Mouse (Mus musculus) forebrain, embryonic 10.5 days (tissue): ENCODE measurements around the gene Paox. TPM values are rescaled to one million over a fixed set of nuclear protein-coding genes. Genes with fewer than 3 reads are reported as not detected.

ENCODE experiments used
- DNase-seq: peaks from one replicate; pipeline ENCODE4 v3.0.0-alpha.2; 2017; ENCODE audit warnings: low spot score; ENCODE audit errors: extremely low spot score
- H3K27ac ChIP-seq: fragments of 300-500 bp; sonication (generic); 2 replicates; pipeline ENCODE4 v1.5.1; 2016; ENCODE audit warnings: mild to moderate bottlenecking
- H3K27me3 ChIP-seq: fragments of 300-500 bp; sonication (generic); 2 replicates; pipeline ENCODE4 v1.6.1; 2016; ENCODE audit warnings: mild to moderate bottlenecking; ENCODE audit not compliant: poor library complexity, severe bottlenecking
- H3K36me3 ChIP-seq: fragments of 300-500 bp; sonication (generic); replicated peaks from 2 replicates; pipeline ENCODE4 v1.6.1; 2016; ENCODE audit warnings: mild to moderate bottlenecking, moderate library complexity
- H3K4me1 ChIP-seq: fragments of 300-500 bp; sonication (generic); 2 replicates; pipeline ENCODE4 v1.6.1; 2016
- H3K4me3 ChIP-seq: fragments of 300-500 bp; sonication (generic); 2 replicates; pipeline ENCODE4 v1.5.1; 2016; ENCODE audit warnings: mild to moderate bottlenecking, moderate library complexity
- H3K9me3 ChIP-seq: fragments of 300-500 bp; sonication (generic); 2 replicates; pipeline ENCODE4 v1.6.1; 2016; ENCODE audit warnings: mild to moderate bottlenecking, moderate library complexity
- WGBS: fragments of 180-500 bp; shearing (Covaris S2); methylation state at CpG from one replicate; pipeline ENCODE4 v1.1.7; 2016; 5-methylcytosine and 5-hydroxymethylcytosine counted together
- polyA plus RNA-seq: library from polyadenylated mRNA; unstranded; fragments of >200 nt; fragmentation: Nextera tagmentation; extraction: Ambion mirVana; gene quantifications from 2 replicates; pipeline ENCODE4 v1.2.1, GENCODE M21; 2016

The Paox gene
- 17.2 and 17.3 TPM in 2 replicates for polyA plus RNA-seq

GRCm38 (mm10) chr7:140115583-140116328 lies at the start of gene Paox:
Gene Paox (plus strand): TSS chr7:140115799.
- H3K4me3 ChIP-seq = peak within 1 kb of the TSS; percentile 78
- peak; percentile 26 for DNase-seq
- H3K9me3 ChIP-seq = no peaks in the 10 kb centered on the region
- H3K36me3 ChIP-seq = peaks cover 25% of the 10 kb centered on the region
- 4% methylated on average over 23 of the region's 23 CpGs for WGBS
- H3K27ac ChIP-seq = peak within 1 kb of the TSS; percentile 93
- H3K27me3 ChIP-seq = no peaks in the 10 kb centered on the region
- H3K4me1 ChIP-seq = peaks cover 22% of the 10 kb centered on the region

- DNase-seq = no peak
- Histone ChIP-seq H3K9me3 (no peaks in the 10 kb centered on the region), H3K4me3 (no peak overlapping the region), H3K36me3 (no peaks in the 10 kb centered on the region), H3K27me3 (peaks cover 98% of the 10 kb centered on the region), H3K4me1 (peaks cover 28% of the 10 kb centered on the region), H3K27ac (no peak overlapping the region)
- 76% methylated on average over 6 of the region's 6 CpGs for WGBS
Observed at GRCm38 (mm10) chr7:140067397-140067796, 48.2 kb upstream of the Paox start.

GRCm38 (mm10) chr7:140070042-140070711 lies 45.4 kb upstream of the Paox start:
- Histone ChIP-seq H3K27me3 (peaks cover 88% of the 10 kb centered on the region), H3K36me3 (no peaks in the 10 kb centered on the region), H3K9me3 (no peaks in the 10 kb centered on the region), H3K27ac (peak overlapping the region; percentile 65), H3K4me3 (peak overlapping the region; percentile 42), H3K4me1 (peaks cover 10% of the 10 kb centered on the region)
- 28% methylated on average over 39 of the region's 39 CpGs for WGBS
- DNase-seq = no peak

- Histone ChIP-seq H3K4me1 (peaks cover 33% of the 10 kb centered on the region), H3K27me3 (peaks cover 61% of the 10 kb centered on the region), H3K27ac (no peak overlapping the region), H3K4me3 (no peak overlapping the region), H3K9me3 (no peaks in the 10 kb centered on the region), H3K36me3 (no peaks in the 10 kb centered on the region)
- no peak for DNase-seq
- WGBS = 84% methylated on average over 6 of the region's 6 CpGs
Observed at GRCm38 (mm10) chr7:140077698-140078097, 37.9 kb upstream of the Paox start.

- Histone ChIP-seq H3K9me3 (no peaks in the 10 kb centered on the region), H3K4me1 (peaks cover 36% of the 10 kb centered on the region), H3K27ac (no peak overlapping the region), H3K4me3 (no peak overlapping the region), H3K36me3 (no peaks in the 10 kb centered on the region), H3K27me3 (peaks cover 59% of the 10 kb centered on the region)
- 6% methylated on average over 5 of the region's 5 CpGs for WGBS
- peak; percentile 77 for DNase-seq
Observed at GRCm38 (mm10) chr7:140078711-140079110, 36.9 kb upstream of the Paox start.

- 4% methylated on average over 24 of the region's 24 CpGs for WGBS
- H3K27me3 ChIP-seq = peaks cover 56% of the 10 kb centered on the region
Observed at GRCm38 (mm10) chr7:140080503-140081156, 35.0 kb upstream of the Paox start.

GRCm38 (mm10) chr7:140081408-140082241 lies 34.0 kb upstream of the Paox start:
- 13% methylated on average over 20 of the region's 20 CpGs for WGBS
- H3K36me3 ChIP-seq = no peaks in the 10 kb centered on the region
- peak overlapping the region; percentile 49 for H3K4me3 ChIP-seq
- no peak for DNase-seq
- no peak overlapping the region for H3K27ac ChIP-seq
- H3K9me3 ChIP-seq = no peaks in the 10 kb centered on the region
- H3K27me3 ChIP-seq = peaks cover 49% of the 10 kb centered on the region
- H3K4me1 ChIP-seq = peaks cover 36% of the 10 kb centered on the region

More at GRCm38 (mm10) chr7:140080503-140081156, 35.0 kb upstream of the Paox start:
- Histone ChIP-seq H3K9me3 (no peaks in the 10 kb centered on the region), H3K27ac (peak overlapping the region; percentile 79), H3K4me3 (peak overlapping the region; percentile 49), H3K4me1 (peaks cover 36% of the 10 kb centered on the region), H3K36me3 (no peaks in the 10 kb centered on the region)
- peak; percentile 89 for DNase-seq

- peak within 1 kb of the TSS; percentile 49 for H3K4me3 ChIP-seq
- peak; percentile 79 for DNase-seq
- H3K36me3 ChIP-seq = no peaks in the 10 kb centered on the region
- 7% methylated on average over 18 of the region's 18 CpGs for WGBS
- peaks cover 39% of the 10 kb centered on the region for H3K4me1 ChIP-seq
- no peak within 1 kb of the TSS for H3K27ac ChIP-seq
- H3K27me3 ChIP-seq = peaks cover 49% of the 10 kb centered on the region
- no peaks in the 10 kb centered on the region for H3K9me3 ChIP-seq
Observed at GRCm38 (mm10) chr7:140082242-140082678, 33.3 kb upstream of the Paox start, which contains the start of gene Caly. Gene Caly (minus strand): TSS chr7:140082548.

GRCm38 (mm10) chr7:140090601-140091000 lies 25.0 kb upstream of the Paox start:
- Histone ChIP-seq H3K27ac (no peak overlapping the region), H3K27me3 (no peaks in the 10 kb centered on the region), H3K9me3 (no peaks in the 10 kb centered on the region), H3K4me3 (no peak overlapping the region), H3K36me3 (no peaks in the 10 kb centered on the region), H3K4me1 (peaks cover 2% of the 10 kb centered on the region; the same call in 1 of the 2 replicates)
- WGBS = 80% methylated on average over 10 of the region's 10 CpGs
- DNase-seq = no peak

- H3K4me3 ChIP-seq = no peak within 1 kb of the TSS
- no peak for DNase-seq
- H3K36me3 ChIP-seq = no peaks in the 10 kb centered on the region
- H3K27me3 ChIP-seq = no peaks in the 10 kb centered on the region
- no peaks in the 10 kb centered on the region; the same call in 1 of the 2 replicates for H3K4me1 ChIP-seq
- no peaks in the 10 kb centered on the region for H3K9me3 ChIP-seq
- WGBS = 74% methylated on average over 5 of the region's 5 CpGs
- H3K27ac ChIP-seq = no peak within 1 kb of the TSS
Observed at GRCm38 (mm10) chr7:140092924-140093528, 22.6 kb upstream of the Paox start, which contains the start of gene Prap1. Gene Prap1 (plus strand): TSS chr7:140093395.

- DNase-seq = no peak
- WGBS = 67% methylated on average over 5 of the region's 5 CpGs
- H3K4me1 ChIP-seq = no peaks in the 10 kb centered on the region; the same call in 1 of the 2 replicates
- H3K4me3 ChIP-seq = no peak overlapping the region
- H3K9me3 ChIP-seq = no peaks in the 10 kb centered on the region
- no peaks in the 10 kb centered on the region for H3K36me3 ChIP-seq
- H3K27me3 ChIP-seq = 0 out of 2 replicates have a peak, but pooled peaks cover 4% of the 10 kb centered on the region
- H3K27ac ChIP-seq = no peak overlapping the region
Observed at GRCm38 (mm10) chr7:140094954-140095353, 20.6 kb upstream of the Paox start.
